Comparison of ENCODE assay signal across 9 mouse cellular contexts in the genomic region with DNA sequence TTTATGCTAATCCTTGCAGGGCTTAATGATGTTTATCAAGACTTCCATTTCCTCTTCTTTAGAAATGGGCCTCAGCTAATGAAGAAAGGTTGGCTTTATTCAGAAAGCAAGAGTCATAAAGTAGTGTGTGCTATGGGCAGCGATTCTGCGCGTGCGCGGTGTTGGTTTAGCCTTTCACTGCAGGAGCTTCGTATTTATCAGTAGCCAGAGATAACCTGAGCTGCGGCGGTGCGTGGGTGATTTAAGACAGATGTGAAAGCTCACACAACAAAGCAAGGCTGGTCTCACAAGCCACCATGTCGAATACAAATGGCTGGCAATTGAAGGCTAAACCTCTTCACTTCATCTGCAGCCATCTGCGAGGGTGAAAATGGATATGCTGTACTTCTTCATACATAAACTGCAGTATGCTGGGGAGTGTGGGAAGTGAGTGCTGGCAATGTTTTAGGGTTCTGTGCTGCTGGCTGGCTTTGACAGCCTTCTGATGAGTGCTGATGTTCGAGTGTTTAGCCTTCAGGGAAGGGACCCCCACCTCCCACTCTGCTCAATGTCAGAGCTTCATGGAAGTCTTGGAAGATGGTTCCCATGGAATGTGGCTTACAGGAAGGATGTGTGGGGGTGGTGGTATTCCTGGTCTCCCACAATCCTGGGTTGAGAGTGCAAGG.
DNase-seq lines count a peak whose midpoint lies in the region; ATAC-seq and TF ChIP-seq lines count a peak whose summit lies in the region.
"Had no signal": no experiment of that assay in that cellular context is flagged by ENCODE, and none has a peak within 500 bp of the region (broad histone marks: within the 10 kb centered on the region; RNA-seq: fewer than 3 reads in every experiment).

No protein-coding gene starts in this region.

- no peak for ATAC-seq in heart, embryonic 15.5 days (replicated peaks; ENCODE audit: insufficient number of reproducible peaks, insufficient read depth, low FRiP score, low read depth)
- ATAC-seq in neural tube, embryonic 11.5 days (ENCODE audit: insufficient read depth, low FRiP score, low TSS enrichment): no peak
- ATAC-seq in intestine, embryonic 15.5 days: no peak
- 0 out of 2 replicates have a peak, but pooled peaks have one; percentile 24 for ATAC-seq in stomach, embryonic 16.5 days (ENCODE audit: insufficient read depth, low FRiP score)

- TF ChIP-seq CTCF in cerebellum, adult 2 months (IDR thresholded peaks at IDR 0.05; ENCODE audit: borderline replicate concordance, insufficient read depth, low read depth, low read length): no peak

- peak overlapping the region; percentile 17; the same call in 1 of the 2 replicates for H3K4me3 ChIP-seq in heart, embryonic 15.5 days
- H3K4me3 ChIP-seq in neural tube, embryonic 11.5 days (ENCODE audit: low read depth, low read length): no peak overlapping the region
- H3K4me3 ChIP-seq in intestine, embryonic 15.5 days (replicated peaks): no peak overlapping the region
- no peak overlapping the region for H3K4me3 ChIP-seq in stomach, embryonic 16.5 days (replicated peaks; ENCODE audit: low read length)
- no peak overlapping the region for H3K4me3 ChIP-seq in cerebellum, adult 2 months (replicated peaks; ENCODE audit: insufficient read depth, low read depth, low read length)

- H3K4me1 ChIP-seq in heart, embryonic 15.5 days (replicated peaks): peaks cover 28% of the 10 kb centered on the region
- H3K4me1 ChIP-seq in neural tube, embryonic 11.5 days (ENCODE audit: control insufficient read depth, insufficient read depth, low read length): peaks cover 9% of the 10 kb centered on the region
- peaks cover 14% of the 10 kb centered on the region for H3K4me1 ChIP-seq in intestine, embryonic 15.5 days (replicated peaks)
- H3K4me1 ChIP-seq in stomach, embryonic 16.5 days (ENCODE audit: control insufficient read depth, insufficient read depth, low read length): peaks cover 25% of the 10 kb centered on the region
- no peaks in the 10 kb centered on the region; the same call in 1 of the 2 replicates for H3K4me1 ChIP-seq in cerebellum, adult 2 months (ENCODE audit: control insufficient read depth, insufficient read depth, low read length)

- DNase-seq in heart, adult 8-10 months (ENCODE audit: low spot score): no peak
- DNase-seq in neural tube, embryonic 11.5 days (ENCODE audit: low spot score): no peak
- DNase-seq in neural tube, embryonic 10.5 days (ENCODE audit: extremely low spot score, low spot score): no peak
- no peak for DNase-seq in urinary bladder, adult 2 months (ENCODE audit: low spot score)
- DNase-seq in cerebellum, adult 2 months: no peak

- H3K27ac ChIP-seq in heart, embryonic 15.5 days: peak overlapping the region; percentile 71
- H3K27ac ChIP-seq in neural tube, embryonic 11.5 days (ENCODE audit: low read depth, low read length): peak overlapping the region; percentile 23; the same call in 1 of the 2 replicates
- peak overlapping the region; percentile 54 for H3K27ac ChIP-seq in intestine, embryonic 15.5 days
- peak overlapping the region; percentile 64 for H3K27ac ChIP-seq in stomach, embryonic 16.5 days (ENCODE audit: low read length)
- no peak overlapping the region for H3K27ac ChIP-seq in cerebellum, adult 2 months (ENCODE audit: insufficient read depth, low read length)

- no peak for TF ChIP-seq POLR2A in cerebellum, adult 2 months (IDR thresholded peaks at IDR 0.05; ENCODE audit: borderline replicate concordance, insufficient read depth, low read length)

- H3K9me3 ChIP-seq in heart, embryonic 15.5 days (replicated peaks): no peaks in the 10 kb centered on the region
- no peaks in the 10 kb centered on the region for H3K9me3 ChIP-seq in neural tube, embryonic 11.5 days (ENCODE audit: control insufficient read depth, low read length)
- no peaks in the 10 kb centered on the region for H3K9me3 ChIP-seq in intestine, embryonic 15.5 days
- peaks cover 3% of the 10 kb centered on the region; the same call in 1 of the 2 replicates for H3K9me3 ChIP-seq in stomach, embryonic 16.5 days (replicated peaks; ENCODE audit: control insufficient read depth, low read length)

- no peak overlapping the region for H3K9ac ChIP-seq in heart, embryonic 15.5 days
- H3K9ac ChIP-seq in neural tube, embryonic 11.5 days (ENCODE audit: low read length): no peak overlapping the region
- no peak overlapping the region for H3K9ac ChIP-seq in intestine, embryonic 15.5 days
- H3K9ac ChIP-seq in stomach, embryonic 16.5 days (ENCODE audit: low read length): no peak overlapping the region

- H3K4me2 ChIP-seq in heart, embryonic 15.5 days: peak overlapping the region; percentile 48
- H3K4me2 ChIP-seq in neural tube, embryonic 11.5 days (ENCODE audit: low read depth): no peak overlapping the region
- H3K4me2 ChIP-seq in intestine, embryonic 15.5 days (replicated peaks): no peak overlapping the region
- no peak overlapping the region for H3K4me2 ChIP-seq in stomach, embryonic 16.5 days (ENCODE audit: low read depth, low read length)

- H3K27me3 ChIP-seq in heart, embryonic 15.5 days: no peaks in the 10 kb centered on the region
- H3K27me3 ChIP-seq in neural tube, embryonic 11.5 days (ENCODE audit: control insufficient read depth, insufficient read depth, low read length): no peaks in the 10 kb centered on the region
- no peaks in the 10 kb centered on the region for H3K27me3 ChIP-seq in intestine, embryonic 15.5 days (replicated peaks)
- H3K27me3 ChIP-seq in stomach, embryonic 16.5 days (ENCODE audit: control insufficient read depth, insufficient read depth, low read length): no peaks in the 10 kb centered on the region
- no peaks in the 10 kb centered on the region for H3K27me3 ChIP-seq in cerebellum, adult 2 months (ENCODE audit: control insufficient read depth, insufficient read depth, low read length)

- H3K36me3 ChIP-seq in heart, embryonic 15.5 days: peaks cover 7% of the 10 kb centered on the region
- no peaks in the 10 kb centered on the region for H3K36me3 ChIP-seq in neural tube, embryonic 11.5 days (ENCODE audit: control insufficient read depth, insufficient read depth, low read length)
- peaks cover 10% of the 10 kb centered on the region for H3K36me3 ChIP-seq in intestine, embryonic 15.5 days
- H3K36me3 ChIP-seq in stomach, embryonic 16.5 days (ENCODE audit: control insufficient read depth, insufficient read depth, low read length): peaks cover 13% of the 10 kb centered on the region
- H3K36me3 ChIP-seq: G1E had no signal

- WGBS in heart, embryonic 15.5 days: 28% methylated on average over 12 of the region's 12 CpGs
- WGBS in neural tube, embryonic 11.5 days: 83% methylated on average over 12 of the region's 12 CpGs
- 27% methylated on average over 12 of the region's 12 CpGs for WGBS in intestine, embryonic 15.5 days
- 30% methylated on average over 12 of the region's 12 CpGs for WGBS in stomach, embryonic 16.5 days
- WGBS in cerebellum, adult 2 months: 91% methylated on average over 12 of the region's 12 CpGs
